Mouse (Mus musculus): ENCODE data around the gene Mt4. TPM values are rescaled to one million over a fixed set of nuclear protein-coding genes. Genes with fewer than 3 reads are reported as not detected.
"Not testable (repeated sequence)": the region's sequence is repeated elsewhere in the genome, so short reads cannot be mapped to it uniquely, and the experiment has no call there.

Gene Mt4
- polyA plus RNA-seq, 1 experiment, result not detected

DNA sequence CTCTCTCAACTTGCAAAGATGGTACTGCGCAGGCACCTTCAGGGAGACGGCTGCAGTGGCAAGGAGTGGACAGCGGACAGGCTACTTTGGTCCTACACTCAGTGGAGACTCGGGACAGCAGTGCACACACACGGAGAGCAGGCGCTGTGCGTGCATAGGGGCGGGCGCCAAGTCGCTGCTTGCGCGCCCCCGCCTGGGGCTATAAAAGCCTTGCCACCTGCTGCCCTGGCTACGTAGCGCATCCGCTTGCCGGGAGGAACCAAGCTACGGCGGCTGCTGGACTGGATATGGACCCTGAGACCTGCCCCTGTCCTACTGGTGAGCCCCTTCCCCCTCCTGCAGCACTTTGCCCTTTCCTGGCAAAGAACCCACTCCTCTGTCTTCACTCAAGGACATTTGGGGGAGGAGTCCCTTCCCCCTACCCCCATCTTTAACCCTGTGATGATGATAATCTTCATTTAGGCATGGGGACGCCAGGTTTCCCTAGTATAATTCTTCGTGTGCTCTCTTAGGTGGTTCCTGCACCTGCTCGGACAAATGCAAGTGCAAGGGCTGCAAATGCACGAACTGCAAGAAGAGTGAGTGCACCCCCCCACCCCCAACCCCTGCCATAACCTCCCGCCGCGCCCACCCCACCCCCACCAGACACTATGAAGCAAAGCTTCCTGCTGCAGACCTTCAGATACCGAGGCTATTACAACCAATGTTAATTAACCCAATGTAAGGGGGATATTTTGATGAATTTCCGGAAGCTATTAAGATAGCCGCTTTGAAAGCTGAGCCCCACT lies 15.7 kb downstream of the Mt4 start, which contains the start of gene Mt3:
TSS of gene Mt3 (plus strand) at position 95 of the 788 bp plus-strand sequence.
- Histone ChIP-seq H3K4me3 (ENCODE audit: extremely low read depth, insufficient read depth, insufficient read length) (no peak within 1 kb of the TSS), H3K36me3 (ENCODE audit: control insufficient read depth, insufficient read depth, low read length) (no peaks in the 10 kb centered on the region), H3K27me3 (ENCODE audit: control insufficient read depth, insufficient read depth, low read length) (no peaks in the 10 kb centered on the region; the same call in 1 of the 2 replicates), H3K4me1 (ENCODE audit: control insufficient read depth, insufficient read depth, insufficient read length) (no peaks in the 10 kb centered on the region; the same call in 1 of the 2 replicates), H3K27ac (ENCODE audit: insufficient read depth, low read length) (no peak within 1 kb of the TSS)
- WGBS, result 4% methylated on average over 29 of the region's 29 CpGs
- TF ChIP-seq POLR2A (IDR thresholded peaks at IDR 0.05; ENCODE audit: low read depth, low read length) (no peak), CTCF (IDR thresholded peaks at IDR 0.05; ENCODE audit: extremely low read depth, insufficient read depth, insufficient read length, insufficient replicate concordance) (no peak)
- no peak for DNase-seq (ENCODE audit: low read depth in 1 of 2, low spot score in 2 of 2)

DNA sequence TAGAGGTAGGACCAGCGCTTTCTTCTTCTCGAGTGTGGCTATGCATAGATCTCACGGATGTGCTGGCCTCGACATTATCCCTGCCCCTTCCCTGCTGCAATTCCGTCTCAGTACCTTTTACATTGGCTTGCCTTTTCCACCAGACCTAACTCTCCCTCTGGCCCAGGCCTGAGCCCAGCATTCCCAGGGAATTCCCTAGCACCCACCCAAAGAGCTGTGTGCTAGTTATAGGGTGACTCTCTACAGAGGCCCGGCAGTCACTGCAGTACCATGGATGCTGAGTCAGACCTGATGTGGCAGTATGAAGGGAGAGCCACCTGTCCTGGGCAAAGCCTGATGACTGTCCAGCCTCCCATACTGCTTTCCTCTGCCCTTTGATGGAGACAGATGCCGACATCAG lies 16.5 kb downstream of the Mt4 start:
- H3K27ac ChIP-seq (ENCODE audit: insufficient read depth, low read length), result no peak overlapping the region
- no peak for DNase-seq (ENCODE audit: low read depth in 1 of 2, low spot score in 2 of 2)
- WGBS, result 48% methylated on average over 7 of the region's 7 CpGs
- H3K36me3 ChIP-seq (ENCODE audit: control insufficient read depth, insufficient read depth, low read length), result no peaks in the 10 kb centered on the region
- H3K4me3 ChIP-seq (ENCODE audit: extremely low read depth, insufficient read depth, insufficient read length), result no peak overlapping the region
- H3K4me1 ChIP-seq (ENCODE audit: control insufficient read depth, insufficient read depth, insufficient read length), result no peaks in the 10 kb centered on the region; the same call in 1 of the 2 replicates
- no peaks in the 10 kb centered on the region; the same call in 1 of the 2 replicates for H3K27me3 ChIP-seq (ENCODE audit: control insufficient read depth, insufficient read depth, low read length)
- TF ChIP-seq CTCF (IDR thresholded peaks at IDR 0.05; ENCODE audit: extremely low read depth, insufficient read depth, insufficient read length, insufficient replicate concordance) (no peak), POLR2A (IDR thresholded peaks at IDR 0.05; ENCODE audit: low read depth, low read length) (no peak)

- no peaks in the 10 kb centered on the region; the same call in 1 of the 2 replicates for H3K27me3 ChIP-seq (ENCODE audit: control insufficient read depth, insufficient read depth, low read length)
- TF ChIP-seq POLR2A (IDR thresholded peaks at IDR 0.05; ENCODE audit: low read depth, low read length) (no peak), CTCF (IDR thresholded peaks at IDR 0.05; ENCODE audit: extremely low read depth, insufficient read depth, insufficient read length, insufficient replicate concordance) (no peak)
- H3K36me3 ChIP-seq (ENCODE audit: control insufficient read depth, insufficient read depth, low read length), result no peaks in the 10 kb centered on the region
- no peak for DNase-seq (ENCODE audit: low read depth in 1 of 2, low spot score in 2 of 2)
- no peaks in the 10 kb centered on the region; the same call in 1 of the 2 replicates for H3K4me1 ChIP-seq (ENCODE audit: control insufficient read depth, insufficient read depth, insufficient read length)
- no peak overlapping the region for H3K27ac ChIP-seq (ENCODE audit: insufficient read depth, low read length)
- H3K4me3 ChIP-seq (ENCODE audit: extremely low read depth, insufficient read depth, insufficient read length), result no peak overlapping the region
- WGBS, result 54% methylated on average over 6 of the region's 6 CpGs
Observed at GRCm38 (mm10) chr8:94154537-94154936, 17.5 kb downstream of the Mt4 start.

DNA sequence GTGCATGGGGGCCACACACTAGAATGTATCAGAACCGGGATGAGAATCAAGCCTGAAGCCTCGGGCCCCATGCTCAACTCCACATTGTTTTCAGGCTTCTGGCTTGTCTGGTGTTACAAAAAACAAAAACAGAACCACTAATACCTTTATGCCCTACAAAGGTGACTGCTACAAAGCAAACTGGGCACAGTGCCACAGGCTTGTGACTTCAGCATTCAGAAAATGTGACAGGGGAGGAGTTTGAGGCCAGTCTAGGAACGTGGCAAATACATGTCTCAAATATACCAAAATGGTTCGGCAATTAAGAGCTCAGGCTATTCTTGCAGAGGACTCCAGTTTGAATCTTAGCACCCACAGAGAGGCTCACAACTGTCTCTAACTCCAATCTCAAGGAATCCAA lies 19.1 kb downstream of the Mt4 start:
- H3K36me3 ChIP-seq (ENCODE audit: control insufficient read depth, insufficient read depth, low read length), result no peaks in the 10 kb centered on the region
- H3K4me1 ChIP-seq (ENCODE audit: control insufficient read depth, insufficient read depth, insufficient read length), result no peaks in the 10 kb centered on the region; the same call in 1 of the 2 replicates
- WGBS, result 63% methylated on average over 4 of the region's 4 CpGs
- no peak overlapping the region for H3K4me3 ChIP-seq (ENCODE audit: extremely low read depth, insufficient read depth, insufficient read length)
- H3K27me3 ChIP-seq (ENCODE audit: control insufficient read depth, insufficient read depth, low read length), result no peaks in the 10 kb centered on the region; the same call in 1 of the 2 replicates
- no peak for TF ChIP-seq POLR2A (IDR thresholded peaks at IDR 0.05; ENCODE audit: low read depth, low read length)
- TF ChIP-seq CTCF (IDR thresholded peaks at IDR 0.05; ENCODE audit: extremely low read depth, insufficient read depth, insufficient read length, insufficient replicate concordance), result no peak
- no peak overlapping the region for H3K27ac ChIP-seq (ENCODE audit: insufficient read depth, low read length)
- no peak for DNase-seq (ENCODE audit: low read depth in 1 of 2, low spot score in 2 of 2)

DNA sequence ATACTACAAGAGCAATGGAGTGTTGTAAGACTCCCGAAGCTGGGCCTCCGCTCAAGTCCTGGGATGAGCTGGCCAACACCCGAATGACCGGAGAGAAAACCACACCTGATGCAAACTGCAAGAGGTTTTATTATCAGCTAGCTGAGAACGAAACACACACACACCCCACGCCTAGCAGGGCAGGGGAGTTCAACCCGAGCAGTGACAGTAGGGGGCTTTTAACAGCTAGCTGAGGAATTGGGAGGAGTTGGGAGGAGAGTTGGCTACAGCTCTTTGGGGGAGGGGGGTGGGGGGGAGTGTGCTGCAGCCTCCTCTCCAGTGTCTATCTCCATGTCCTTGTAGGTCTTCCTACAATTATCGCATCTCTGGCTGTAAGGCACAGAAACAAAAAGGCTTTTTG lies 28.8 kb downstream of the Mt4 start:
- H3K36me3 ChIP-seq (ENCODE audit: control insufficient read depth, insufficient read depth, low read length); H3K4me3 ChIP-seq (ENCODE audit: extremely low read depth, insufficient read depth, insufficient read length); H3K27me3 ChIP-seq (ENCODE audit: control insufficient read depth, insufficient read depth, low read length); H3K4me1 ChIP-seq (ENCODE audit: control insufficient read depth, insufficient read depth, insufficient read length); H3K27ac ChIP-seq (ENCODE audit: insufficient read depth, low read length); DNase-seq (ENCODE audit: low read depth in 1 of 2, low spot score in 2 of 2): not testable (repeated sequence)
- 83% methylated on average over 8 of the region's 8 CpGs for WGBS

DNA sequence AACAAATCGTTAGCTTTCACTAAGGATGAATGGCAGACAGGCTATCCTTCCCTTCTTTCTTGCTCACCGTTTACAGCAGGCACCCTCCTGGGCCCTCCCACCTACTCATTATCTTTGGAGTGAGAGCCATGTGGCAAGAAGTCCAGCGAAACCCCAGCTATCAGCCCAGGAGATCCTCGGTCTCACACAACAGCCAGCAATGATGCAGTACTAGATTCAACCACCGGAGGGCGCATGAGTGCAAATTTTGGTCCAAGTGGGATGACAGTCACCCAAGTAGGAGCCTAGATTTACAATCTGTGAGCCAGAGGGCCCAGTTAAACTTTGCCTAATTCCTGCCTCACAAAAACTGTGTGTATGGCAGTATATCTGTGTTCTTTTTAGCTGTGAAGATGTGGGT lies 30.2 kb downstream of the Mt4 start:
- no peaks in the 10 kb centered on the region for H3K4me1 ChIP-seq (ENCODE audit: control insufficient read depth, insufficient read depth, insufficient read length)
- TF ChIP-seq POLR2A (IDR thresholded peaks at IDR 0.05; ENCODE audit: low read depth, low read length) (no peak), CTCF (IDR thresholded peaks at IDR 0.05; ENCODE audit: extremely low read depth, insufficient read depth, insufficient read length, insufficient replicate concordance) (peak; percentile 84; the same call in 1 of the 2 replicates)
- H3K27me3 ChIP-seq (ENCODE audit: control insufficient read depth, insufficient read depth, low read length), result peaks cover 2% of the 10 kb centered on the region
- 3% methylated on average over 6 of the region's 6 CpGs for WGBS
- no peaks in the 10 kb centered on the region for H3K36me3 ChIP-seq (ENCODE audit: control insufficient read depth, insufficient read depth, low read length)
- no peak overlapping the region for H3K27ac ChIP-seq (ENCODE audit: insufficient read depth, low read length)
- no peak overlapping the region for H3K4me3 ChIP-seq (ENCODE audit: extremely low read depth, insufficient read depth, insufficient read length)
- DNase-seq (ENCODE audit: low read depth in 1 of 2, low spot score in 2 of 2), result peak; percentile 27 to 79

GRCm38 (mm10) chr8:94169547-94169946 lies 32.5 kb downstream of the Mt4 start:
- no peak for TF ChIP-seq CTCF (IDR thresholded peaks at IDR 0.05; ENCODE audit: extremely low read depth, insufficient read depth, insufficient read length, insufficient replicate concordance)
- no peak for TF ChIP-seq POLR2A (IDR thresholded peaks at IDR 0.05; ENCODE audit: low read depth, low read length)
- Histone ChIP-seq H3K27ac (ENCODE audit: insufficient read depth, low read length) (no peak overlapping the region), H3K27me3 (ENCODE audit: control insufficient read depth, insufficient read depth, low read length) (peaks cover 3% of the 10 kb centered on the region), H3K36me3 (ENCODE audit: control insufficient read depth, insufficient read depth, low read length) (no peaks in the 10 kb centered on the region), H3K4me1 (ENCODE audit: control insufficient read depth, insufficient read depth, insufficient read length) (no peaks in the 10 kb centered on the region), H3K4me3 (ENCODE audit: extremely low read depth, insufficient read depth, insufficient read length) (no peak overlapping the region)
- no peak for DNase-seq (ENCODE audit: low read depth in 1 of 2, low spot score in 2 of 2)
- WGBS, result 80% methylated on average over 5 of the region's 5 CpGs
